Mouse (Mus musculus): ENCODE results near the gene Rilp. TPM values are rescaled to one million over a fixed set of nuclear protein-coding genes. Genes with fewer than 3 reads are reported as not detected.

Rilp gene
- total RNA-seq, 4 experiments from 2014 or later: 1.1 to 2.3 (median 1.6) TPM

DNA sequence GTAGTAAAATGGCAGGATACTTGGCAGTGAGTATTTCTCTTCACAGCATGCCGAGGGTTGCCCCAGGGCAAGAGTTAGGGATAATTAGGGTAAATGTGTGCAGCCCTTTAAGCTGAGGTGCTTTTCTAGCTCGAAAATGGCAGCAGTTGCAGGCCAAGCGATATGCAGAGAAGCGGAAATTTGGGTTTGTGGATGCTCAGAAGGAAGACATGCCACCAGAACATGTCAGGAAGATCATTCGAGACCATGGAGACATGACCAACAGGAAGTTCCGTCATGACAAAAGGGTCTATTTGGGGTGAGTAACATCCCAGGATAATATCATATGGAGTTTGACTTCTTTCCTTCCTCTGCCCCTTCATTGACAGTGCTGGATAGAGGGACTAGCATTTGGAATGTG, 22.4 kb upstream of the Rilp start:
- no peak for DNase-seq (ENCODE audit: low spot score in 2 of 2)

GRCm38 (mm10) chr11:75494296-75495049, 15.4 kb upstream of the Rilp start:
- DNase-seq (ENCODE audit: low spot score in 2 of 2): no peak

GRCm38 (mm10) chr11:75498126-75498525, 11.8 kb upstream of the Rilp start:
- DNase-seq (ENCODE audit: low spot score in 2 of 2): no peak

DNA sequence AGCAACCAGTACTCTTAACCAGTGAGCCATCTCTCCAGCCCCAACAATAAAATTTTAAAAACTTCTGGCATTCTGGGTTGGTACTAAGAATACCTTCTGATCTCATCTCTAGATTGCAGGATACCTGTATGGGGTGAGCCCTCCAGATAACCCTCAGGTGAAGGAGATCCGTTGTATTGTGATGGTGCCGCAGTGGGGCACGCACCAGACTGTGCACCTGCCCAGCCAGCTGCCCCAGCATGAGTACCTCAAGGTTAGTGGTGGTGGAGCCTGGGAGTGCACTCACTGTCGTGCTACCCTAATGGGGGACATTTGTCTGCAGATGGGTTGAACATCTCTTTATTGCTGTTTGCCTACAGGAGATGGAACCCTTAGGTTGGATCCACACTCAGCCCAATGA, 1.7 kb upstream of the Rilp start:
- no peak for DNase-seq (ENCODE audit: low spot score in 2 of 2)

DNA sequence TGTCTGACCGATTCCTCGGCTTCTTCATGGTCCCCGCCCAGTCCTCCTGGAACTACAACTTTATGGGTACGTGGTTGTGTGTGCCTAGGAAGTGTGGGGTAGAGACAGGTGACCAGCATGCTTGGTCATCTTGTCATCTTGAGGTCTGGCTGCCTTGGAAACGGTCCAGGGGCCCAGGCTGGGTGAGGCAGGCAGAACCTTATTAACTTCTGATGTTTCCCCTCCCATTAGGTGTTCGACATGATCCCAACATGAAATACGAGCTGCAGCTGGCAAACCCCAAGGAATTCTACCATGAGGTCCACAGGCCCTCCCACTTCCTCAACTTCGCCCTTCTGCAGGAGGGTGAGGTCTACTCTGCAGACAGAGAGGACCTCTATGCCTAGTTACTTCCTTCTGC, 990 bp upstream of the Rilp start:
- DNase-seq (ENCODE audit: low spot score in 2 of 2): no peak

DNA sequence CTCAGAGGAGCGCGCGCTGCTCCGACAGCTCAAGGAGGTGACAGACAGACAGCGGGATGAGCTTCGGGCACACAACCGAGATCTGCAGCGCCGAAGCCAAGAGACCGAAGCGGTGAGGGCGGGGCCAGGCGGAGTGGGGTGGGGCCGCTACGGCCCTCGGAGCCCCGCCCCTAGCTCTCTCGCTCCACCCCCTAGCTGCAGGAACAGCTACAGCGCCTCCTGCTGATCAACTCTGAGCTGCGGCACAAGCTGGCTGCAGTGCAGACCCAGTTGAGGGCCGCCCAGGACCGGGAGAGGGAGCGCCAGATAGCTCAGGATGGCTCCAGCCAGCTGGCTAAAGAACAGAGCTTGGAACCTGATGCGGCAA, 716 bp downstream of the Rilp start:
- DNase-seq (ENCODE audit: low spot score in 2 of 2): peak; percentile 81 to 88

DNA sequence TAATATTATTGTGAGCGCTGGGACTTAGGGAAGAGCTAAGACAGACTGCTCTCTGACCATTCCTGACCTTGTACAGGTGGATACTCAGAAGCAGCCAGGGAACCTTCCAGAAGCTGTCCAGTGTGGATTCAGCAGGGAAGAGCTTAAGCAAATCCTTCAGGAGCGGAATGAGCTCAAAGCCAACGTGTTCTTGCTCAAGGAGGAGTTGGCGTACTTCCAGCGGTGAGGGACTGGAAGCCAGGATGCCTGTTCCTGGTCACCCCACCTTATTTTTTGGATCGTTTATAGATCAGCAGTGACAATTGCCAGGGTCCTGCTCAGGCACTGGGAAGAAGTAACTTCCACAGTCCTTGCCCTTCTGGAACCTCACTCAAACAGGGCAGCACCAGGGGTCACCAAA, 1.3 kb downstream of the Rilp start:
- no peak for DNase-seq (ENCODE audit: low spot score in 2 of 2)

DNA sequence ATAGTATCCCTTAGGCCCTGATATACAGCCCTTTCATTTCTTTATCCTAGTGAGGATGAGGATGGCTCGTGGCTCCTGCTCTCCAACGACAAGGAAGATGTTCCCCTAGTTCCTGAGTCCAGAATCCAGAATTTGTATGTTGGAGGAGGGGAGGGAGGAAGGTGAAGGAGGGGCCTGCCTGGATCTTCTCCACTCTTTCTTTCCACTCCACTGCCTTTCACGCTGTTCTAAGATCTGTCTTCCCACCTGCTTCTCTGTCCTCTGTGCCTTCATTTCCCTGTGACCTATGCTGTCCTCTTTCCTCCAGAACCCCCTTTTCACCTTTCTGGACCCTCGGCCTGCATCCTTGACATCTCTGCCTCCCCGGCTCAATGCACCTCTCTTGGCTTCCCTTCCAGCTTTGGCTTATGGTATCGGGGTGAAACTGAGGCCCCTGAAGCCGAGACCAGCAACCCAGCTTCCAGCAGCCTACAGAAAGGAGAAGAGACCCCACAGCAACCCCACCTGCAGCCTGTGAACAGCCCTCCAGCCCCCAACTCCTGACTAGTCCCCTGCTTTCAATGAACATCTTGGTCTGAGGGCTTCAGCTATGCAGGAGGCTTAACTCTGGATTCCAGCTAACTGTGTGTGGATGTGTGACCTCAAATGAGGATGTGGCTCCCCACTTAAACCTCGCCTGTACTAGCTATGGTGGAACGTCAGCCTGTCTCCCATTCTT, 2.6 kb downstream of the Rilp start:
- DNase-seq (ENCODE audit: low spot score in 2 of 2): no peak

DNA sequence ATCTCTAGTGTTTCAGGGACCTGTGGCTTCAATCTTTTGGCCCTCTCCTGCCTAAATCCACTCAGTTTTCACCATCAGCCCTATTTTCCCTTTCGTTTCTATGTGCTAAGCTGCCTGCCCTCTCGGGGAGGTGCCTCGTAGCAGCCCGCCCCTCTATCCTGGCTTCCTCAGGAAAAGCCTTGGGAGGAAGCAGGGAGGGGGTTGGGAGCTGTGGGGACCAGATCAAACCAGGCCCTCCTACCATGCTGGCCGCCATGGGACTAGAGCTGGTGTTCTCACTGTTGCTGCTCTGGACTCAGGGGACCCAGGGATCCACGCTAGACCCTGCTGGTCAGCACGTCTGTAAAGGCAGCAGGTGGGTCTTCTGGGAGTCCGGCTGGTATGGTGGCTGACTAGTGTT, 3.4 kb downstream of the Rilp start, which contains the start of gene Scarf1:
Scarf1 (plus strand) TSS at position 205 of the 400 bp plus-strand sequence.
- DNase-seq (ENCODE audit: low spot score in 2 of 2): no peak

GRCm38 (mm10) chr11:75515186-75515585, 5.3 kb downstream of the Rilp start:
- DNase-seq (ENCODE audit: low spot score in 2 of 2): no peak

GRCm38 (mm10) chr11:75519834-75520633, 10.1 kb downstream of the Rilp start:
- no peak for DNase-seq (ENCODE audit: low spot score in 2 of 2)

DNA sequence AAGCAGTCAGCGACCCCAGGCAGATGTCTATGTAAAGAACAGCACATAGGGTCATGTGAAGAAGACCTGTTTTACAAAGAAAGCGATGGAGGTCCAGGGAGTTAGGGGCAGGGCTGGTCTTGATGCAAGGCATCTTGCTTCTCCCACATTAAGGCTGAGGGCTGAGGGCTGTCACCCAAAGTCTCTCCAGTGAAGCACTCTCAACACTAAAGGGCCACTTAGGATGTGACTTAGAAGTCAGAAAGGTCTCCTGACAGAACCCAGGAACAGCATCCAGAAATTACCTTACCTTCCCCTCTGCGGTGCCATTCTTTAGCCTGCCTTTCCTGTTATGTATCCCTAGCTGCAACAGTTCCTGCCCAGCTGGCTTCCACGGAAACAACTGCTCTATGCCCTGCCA, 11.7 kb downstream of the Rilp start:
- DNase-seq (ENCODE audit: low spot score in 2 of 2): no peak

DNA sequence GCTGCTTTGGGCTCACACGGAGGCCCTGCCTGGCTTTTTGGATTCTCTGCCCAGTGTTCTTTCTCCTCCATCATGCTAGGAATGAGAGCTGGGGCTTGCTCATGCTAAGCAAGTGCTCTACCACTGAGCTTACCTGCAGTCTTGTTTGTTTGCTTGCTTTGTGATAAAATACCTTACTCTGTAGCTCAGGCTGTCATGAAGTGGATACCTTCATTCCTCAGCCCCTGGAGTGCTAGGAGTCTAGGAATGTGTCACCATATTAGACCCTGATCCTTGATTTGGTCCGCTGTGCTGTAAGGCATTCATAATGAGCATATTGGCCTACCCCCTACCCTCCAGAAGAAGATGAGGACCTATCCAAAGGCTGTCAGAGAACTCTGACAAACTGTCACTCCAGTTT, 12.9 kb downstream of the Rilp start:
- no peak for DNase-seq (ENCODE audit: low spot score in 2 of 2)

DNA sequence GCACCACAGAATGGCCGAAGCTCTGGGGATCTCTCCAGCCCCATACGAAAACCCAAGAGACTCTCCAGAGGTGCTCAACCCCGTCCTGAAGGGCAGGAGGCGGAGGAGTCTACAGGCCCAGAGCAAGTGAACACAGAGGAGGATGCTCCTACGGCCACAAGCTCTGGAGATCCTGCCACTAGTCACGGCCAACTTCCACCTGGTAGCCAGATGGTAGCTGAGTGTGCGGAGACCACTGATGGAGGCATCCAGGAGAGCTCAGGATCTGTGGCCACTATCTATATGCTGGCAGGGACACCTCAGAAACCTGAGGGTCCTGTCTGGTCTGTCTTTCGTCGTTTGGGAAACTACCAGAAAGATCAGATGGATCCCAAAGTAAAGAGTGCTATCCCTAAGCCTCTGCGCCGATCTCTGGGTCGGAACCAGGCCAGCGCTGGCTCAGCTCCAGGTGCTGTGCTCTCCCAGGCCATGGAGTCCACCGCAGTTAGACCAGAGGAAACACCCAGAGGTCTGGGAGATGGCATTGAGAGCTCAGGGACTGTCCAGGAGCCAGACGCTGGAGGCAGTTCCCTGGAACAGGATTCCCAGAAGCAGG, 15.7 kb downstream of the Rilp start:
- DNase-seq (ENCODE audit: low spot score in 2 of 2): no peak

DNA sequence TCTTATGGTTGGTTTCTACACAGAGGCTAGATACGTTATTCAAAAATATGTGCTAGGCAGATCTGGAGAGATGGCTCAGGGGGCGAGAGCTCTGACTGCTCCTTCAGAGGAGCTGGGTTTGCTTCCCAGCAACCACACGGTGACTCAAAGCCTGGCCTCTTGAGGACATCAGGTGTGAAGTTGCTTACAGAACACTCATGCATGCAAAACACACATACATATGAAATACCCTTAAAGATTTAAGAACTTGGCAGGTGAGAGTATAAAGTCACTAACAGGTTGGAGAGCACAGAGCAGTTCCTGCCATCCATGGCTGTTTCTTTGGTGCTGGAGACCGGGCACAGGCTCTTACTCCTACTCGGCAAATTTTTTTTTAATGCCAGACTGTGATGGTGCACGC, 17.0 kb downstream of the Rilp start:
- DNase-seq (ENCODE audit: low spot score in 2 of 2): no peak

- DNase-seq (ENCODE audit: low spot score in 2 of 2): no peak
Observed at GRCm38 (mm10) chr11:75529771-75530170, 19.9 kb downstream of the Rilp start.

- DNase-seq (ENCODE audit: low spot score in 2 of 2): peak; percentile 90 to 97
Observed at GRCm38 (mm10) chr11:75530325-75530724, 20.4 kb downstream of the Rilp start.

- DNase-seq (ENCODE audit: low spot score in 2 of 2): no peak
Observed at GRCm38 (mm10) chr11:75530845-75531373, 21.0 kb downstream of the Rilp start.

GRCm38 (mm10) chr11:75531469-75532242, 21.8 kb downstream of the Rilp start, which contains the start of gene Slc43a2:
Slc43a2 (plus strand) TSS chr11:75531694.
- peak; percentile 98 for DNase-seq (ENCODE audit: low spot score in 2 of 2)
